Mouse (Mus musculus) hindbrain, embryonic 15.5 days (tissue): ENCODE measurements around the gene Akna. TPM values are rescaled to one million over a fixed set of nuclear protein-coding genes. Genes with fewer than 3 reads are reported as not detected.

Experiments used
- ATAC-seq: fragments of 200-750 bp; cut with Nextera tagmentation; 2 replicates; pipeline ENCODE4 v1.8.0; 2017; ENCODE audit warnings: low read depth, moderate number of reproducible peaks, moderate TSS enrichment; ENCODE audit not compliant: low FRiP score
- H3K27ac ChIP-seq: fragments of 300-500 bp; sonication (generic); replicated peaks from 2 replicates; pipeline ENCODE4 v1.5.1; 2015; ENCODE audit warnings: mild to moderate bottlenecking, inconsistent platforms
- H3K27me3 ChIP-seq: fragments of 300-500 bp; sonication (generic); 2 replicates; pipeline ENCODE4 v1.6.1; 2015; ENCODE audit warnings: control low read depth, inconsistent platforms
- H3K36me3 ChIP-seq: fragments of 300-500 bp; sonication (generic); 2 replicates; pipeline ENCODE4 v1.6.1; 2015; ENCODE audit warnings: control low read depth, inconsistent platforms
- H3K4me1 ChIP-seq: fragments of 300-500 bp; sonication (generic); replicated peaks from 2 replicates; pipeline ENCODE4 v1.6.1; 2015; ENCODE audit warnings: control low read depth, inconsistent platforms
- H3K4me2 ChIP-seq: fragments of 300-500 bp; sonication (generic); 2 replicates; pipeline ENCODE4 v1.6.1; 2015; ENCODE audit warnings: moderate library complexity, mild to moderate bottlenecking, inconsistent platforms
- H3K4me3 ChIP-seq: fragments of 300-500 bp; sonication (generic); 2 replicates; pipeline ENCODE4 v1.5.1; 2015; ENCODE audit warnings: mild to moderate bottlenecking, inconsistent platforms
- H3K9ac ChIP-seq: fragments of 300-500 bp; sonication (generic); 2 replicates; pipeline ENCODE4 v1.6.1; 2015; ENCODE audit warnings: inconsistent platforms
- H3K9me3 ChIP-seq: fragments of 300-500 bp; sonication (generic); 2 replicates; pipeline ENCODE4 v1.6.1; 2016; ENCODE audit warnings: control low read depth, inconsistent platforms
- WGBS: fragments of 180-500 bp; shearing (Covaris S2); methylation state at CpG from one replicate; pipeline ENCODE4 v1.1.7; 2015; 5-methylcytosine and 5-hydroxymethylcytosine counted together
- polyA plus RNA-seq: library from polyadenylated mRNA; unstranded; fragments of >200 nt; fragmentation: Nextera tagmentation; extraction: Ambion mirVana; gene quantifications from 2 replicates; pipeline ENCODE4 v1.2.1, GENCODE M21; 2015

Gene Akna
- polyA plus RNA-seq: 6.6 and 7.2 TPM in 2 replicates

DNA sequence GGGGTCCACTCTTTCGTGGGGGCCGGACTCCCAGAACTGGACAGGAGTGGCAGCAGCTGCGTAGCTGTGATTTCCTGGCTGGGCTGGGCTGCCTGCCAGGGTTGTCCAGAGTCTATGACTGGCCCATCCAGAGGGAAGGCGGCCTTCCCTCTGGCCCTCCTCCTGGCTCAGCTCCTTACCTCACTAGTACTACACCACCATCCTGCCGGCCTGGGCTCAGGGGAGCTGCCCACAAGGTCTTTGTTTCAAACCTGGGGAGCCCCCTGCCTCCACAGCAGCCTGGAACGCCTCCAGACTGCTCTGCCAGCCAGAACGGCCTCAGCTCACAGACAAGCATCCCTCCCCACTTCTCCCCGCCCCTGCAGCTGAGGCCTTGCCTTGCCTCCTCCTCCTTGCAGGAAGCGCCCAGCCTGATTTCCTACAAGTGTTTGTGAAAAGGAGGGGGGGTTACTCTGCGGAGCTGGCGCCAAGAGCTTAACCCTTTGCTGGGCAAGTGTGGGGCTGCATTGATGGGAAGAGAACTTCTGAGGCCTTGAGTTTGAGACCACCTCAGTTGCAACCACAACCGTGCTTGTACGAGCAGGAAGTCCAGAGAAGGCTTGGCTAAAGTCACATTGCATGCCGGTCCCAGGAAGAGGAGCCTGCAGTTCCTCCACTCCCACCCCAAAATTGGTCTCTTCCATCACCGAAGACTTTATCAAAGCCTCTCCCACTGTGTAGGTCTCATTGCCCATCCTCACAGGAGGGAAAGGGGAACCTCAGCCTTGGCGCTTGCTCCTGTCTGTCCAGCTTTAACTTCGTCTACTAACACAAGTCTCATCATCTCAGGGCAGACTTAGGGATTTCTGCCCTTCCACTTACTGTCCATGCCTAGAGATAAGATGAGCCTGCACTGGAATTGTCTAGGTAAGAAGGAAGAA lies at the start of gene Akna:
Gene Akna, minus strand, starts transcription at position 315 of the 920 bp plus-strand sequence.
- WGBS: 19% methylated on average over 16 of the region's 17 CpGs
- H3K4me1 ChIP-seq: peaks cover 39% of the 10 kb centered on the region
- no peaks in the 10 kb centered on the region for H3K27me3 ChIP-seq
- H3K9me3 ChIP-seq: no peaks in the 10 kb centered on the region
- ATAC-seq: peak; percentile 85
- H3K4me3 ChIP-seq: peak within 1 kb of the TSS; percentile 21
- peak within 1 kb of the TSS; percentile 77 for H3K27ac ChIP-seq
- H3K4me2 ChIP-seq: peak within 1 kb of the TSS; percentile 43
- peak within 1 kb of the TSS; percentile 25; the same call in 1 of the 2 replicates for H3K9ac ChIP-seq
- no peaks in the 10 kb centered on the region for H3K36me3 ChIP-seq

DNA sequence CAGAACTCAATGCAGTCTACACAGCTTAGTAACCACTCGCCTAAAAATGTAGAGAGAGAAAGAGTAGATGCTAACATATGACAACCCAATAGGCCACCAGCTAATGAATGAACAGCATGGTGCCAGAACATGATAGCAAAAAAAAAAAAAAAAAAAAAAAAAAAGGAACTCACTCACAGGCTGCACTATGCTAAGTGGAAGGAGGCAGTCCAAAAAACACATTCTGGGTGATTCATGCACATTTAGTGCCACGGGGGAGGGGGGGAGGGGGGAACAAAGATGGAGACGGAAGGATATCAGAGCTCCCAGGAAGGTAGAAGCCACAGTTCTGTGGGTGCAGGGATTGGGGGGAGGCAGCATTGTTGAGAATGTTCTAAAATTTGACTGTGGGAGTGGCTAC lies 49.4 kb upstream of the Akna start:
- Histone ChIP-seq H3K9ac (no peak overlapping the region), H3K9me3 (no peaks in the 10 kb centered on the region), H3K4me3 (no peak overlapping the region), H3K4me2 (no peak overlapping the region), H3K27me3 (no peaks in the 10 kb centered on the region), H3K4me1 (no peaks in the 10 kb centered on the region), H3K27ac (no peak overlapping the region), H3K36me3 (no peaks in the 10 kb centered on the region)
- WGBS: 59% methylated on average over 3 of the region's 3 CpGs
- ATAC-seq: no peak

DNA sequence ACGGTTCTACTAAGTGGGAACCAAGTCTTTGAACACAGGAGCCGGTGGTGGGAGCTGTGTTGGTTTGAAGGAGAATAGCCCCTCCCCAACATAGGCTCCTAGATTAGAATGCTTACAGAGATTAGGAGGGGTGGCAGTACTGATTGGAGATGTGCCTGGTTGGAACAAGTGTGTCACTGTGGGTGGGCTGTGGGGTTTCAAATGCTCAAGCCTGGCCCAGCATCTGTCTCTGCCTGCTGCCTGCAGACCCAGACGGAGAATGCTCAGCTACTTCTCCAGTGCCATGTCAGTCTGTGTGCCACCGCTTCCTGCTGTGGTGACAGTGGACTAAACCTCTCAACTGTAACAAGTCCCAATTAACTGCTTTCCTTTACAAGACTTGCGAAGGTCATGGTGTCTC lies 47.4 kb upstream of the Akna start:
- no peak overlapping the region for H3K9ac ChIP-seq
- H3K4me3 ChIP-seq: no peak overlapping the region
- H3K9me3 ChIP-seq: no peaks in the 10 kb centered on the region
- WGBS: 70% methylated on average over 5 of the region's 5 CpGs
- no peaks in the 10 kb centered on the region for H3K4me1 ChIP-seq
- no peaks in the 10 kb centered on the region for H3K36me3 ChIP-seq
- no peak overlapping the region for H3K4me2 ChIP-seq
- no peak for ATAC-seq
- no peaks in the 10 kb centered on the region for H3K27me3 ChIP-seq
- H3K27ac ChIP-seq: no peak overlapping the region

DNA sequence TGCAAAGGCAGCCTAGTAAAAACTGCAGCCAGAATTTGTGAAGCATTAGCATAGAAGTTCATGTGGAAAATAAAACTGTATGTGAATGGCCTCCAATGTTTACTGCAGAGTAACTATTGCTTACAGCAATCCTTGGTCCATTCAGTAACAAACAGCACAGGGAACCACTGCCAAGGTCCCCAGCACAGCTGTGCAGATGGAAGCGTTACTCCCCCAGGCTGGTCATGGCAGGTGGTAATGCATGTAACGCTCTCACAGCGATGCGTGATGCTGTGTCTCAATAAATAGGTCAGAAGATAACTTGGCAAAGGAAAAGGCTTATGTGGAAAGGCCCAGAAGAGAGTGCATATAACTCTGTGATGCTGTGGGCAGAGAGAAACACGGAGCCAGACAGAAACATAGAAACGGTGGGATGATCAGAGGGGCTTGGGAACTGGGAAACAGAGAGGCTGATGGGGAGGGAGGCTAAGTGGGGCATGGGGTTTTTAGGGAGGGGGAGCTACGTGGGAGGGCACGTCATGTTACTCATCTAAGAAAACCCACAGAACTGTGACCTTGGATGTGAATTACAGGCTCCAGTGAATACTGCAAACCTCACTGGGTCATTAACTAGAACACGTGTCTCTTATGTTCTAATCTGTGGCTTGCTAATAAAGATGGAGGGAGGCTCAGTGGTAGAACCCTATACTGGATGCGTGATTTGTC lies 41.4 kb upstream of the Akna start:
- Histone ChIP-seq H3K36me3 (no peaks in the 10 kb centered on the region), H3K4me1 (no peaks in the 10 kb centered on the region), H3K4me3 (no peak overlapping the region), H3K4me2 (no peak overlapping the region), H3K9ac (no peak overlapping the region), H3K27ac (no peak overlapping the region), H3K27me3 (no peaks in the 10 kb centered on the region), H3K9me3 (no peaks in the 10 kb centered on the region)
- WGBS: 55% methylated on average over 10 of the region's 10 CpGs
- ATAC-seq: no peak; the same call in 1 of the 2 replicates

DNA sequence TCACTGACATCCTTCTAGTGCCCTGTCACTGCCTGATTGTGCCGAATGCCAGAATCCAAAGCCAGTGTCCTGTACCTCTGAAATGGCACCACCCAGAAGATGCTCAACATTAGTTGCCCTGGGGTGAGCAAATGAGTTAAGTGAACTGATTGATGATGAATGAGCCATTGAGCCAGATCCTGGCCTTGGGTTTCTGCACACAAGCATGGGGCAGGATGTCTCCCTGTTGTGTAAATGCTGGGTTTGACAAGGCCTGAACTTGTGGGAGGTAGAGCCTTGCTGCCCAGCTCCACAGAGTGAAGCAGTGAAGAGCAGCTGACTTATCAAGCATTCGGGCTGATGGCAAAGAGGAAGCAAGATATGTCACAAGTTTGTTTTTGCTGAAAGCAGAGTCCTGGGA lies 39.9 kb upstream of the Akna start:
- WGBS: 93% methylated on average over 2 of the region's 2 CpGs

DNA sequence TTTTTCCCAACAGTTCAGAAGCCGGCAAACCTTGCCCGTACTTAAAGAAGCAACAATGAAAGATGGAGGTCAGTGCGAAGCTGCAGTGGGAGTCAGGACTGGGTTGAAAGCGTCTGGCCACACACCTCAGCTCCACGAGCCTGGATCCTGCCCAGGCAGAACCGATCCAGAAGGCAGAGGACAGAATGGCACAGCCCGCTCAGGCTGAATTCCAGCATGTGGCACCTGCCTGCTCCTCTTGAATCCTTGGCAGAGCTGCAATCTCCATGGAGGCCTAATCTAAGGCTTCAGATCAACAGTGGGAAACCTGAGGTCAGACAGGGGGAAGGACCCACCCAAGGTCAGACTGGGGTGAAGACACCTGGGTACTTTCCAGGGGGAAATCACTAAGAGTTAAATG lies 38.5 kb upstream of the Akna start:
- WGBS: 91% methylated on average over 7 of the region's 7 CpGs
- no peaks in the 10 kb centered on the region for H3K9me3 ChIP-seq
- no peaks in the 10 kb centered on the region for H3K36me3 ChIP-seq
- H3K9ac ChIP-seq: no peak overlapping the region
- no peak overlapping the region for H3K27ac ChIP-seq
- H3K27me3 ChIP-seq: no peaks in the 10 kb centered on the region
- no peak overlapping the region for H3K4me3 ChIP-seq
- no peak overlapping the region for H3K4me2 ChIP-seq
- ATAC-seq: no peak
- peaks cover 11% of the 10 kb centered on the region for H3K4me1 ChIP-seq

More for the DNA sequence above, 39.9 kb upstream of the Akna start:
- Histone ChIP-seq H3K36me3 (no peaks in the 10 kb centered on the region), H3K4me3 (no peak overlapping the region), H3K9ac (no peak overlapping the region), H3K27ac (no peak overlapping the region), H3K4me2 (no peak overlapping the region), H3K4me1 (peaks cover under 1% of the 10 kb centered on the region; the same call in 1 of the 2 replicates), H3K9me3 (no peaks in the 10 kb centered on the region), H3K27me3 (no peaks in the 10 kb centered on the region)
- no peak for ATAC-seq

DNA sequence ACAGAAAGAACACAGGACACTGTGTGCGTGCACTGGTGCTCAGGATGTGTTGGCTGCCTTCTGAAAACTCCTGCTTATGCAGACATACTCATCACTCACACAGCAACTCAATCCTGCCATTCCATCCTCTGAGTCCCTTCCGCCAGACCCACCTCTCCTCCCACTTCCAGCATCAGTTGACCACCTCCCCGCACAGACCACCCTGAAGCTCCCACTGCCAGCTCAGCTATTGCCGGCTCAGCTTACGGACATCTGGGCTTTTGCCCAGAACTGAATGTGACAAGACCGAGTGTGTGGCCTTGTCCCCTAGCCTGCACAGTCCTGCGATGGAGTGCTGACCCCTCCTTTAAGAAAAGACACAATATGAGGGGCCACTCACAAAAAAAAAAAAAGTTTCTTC lies 37.1 kb upstream of the Akna start:
- H3K27ac ChIP-seq: no peak overlapping the region
- H3K9me3 ChIP-seq: no peaks in the 10 kb centered on the region
- no peak overlapping the region for H3K9ac ChIP-seq
- ATAC-seq: no peak
- no peaks in the 10 kb centered on the region for H3K27me3 ChIP-seq
- H3K4me1 ChIP-seq: peaks cover 11% of the 10 kb centered on the region
- no peaks in the 10 kb centered on the region for H3K36me3 ChIP-seq
- 64% methylated on average over 7 of the region's 7 CpGs for WGBS
- H3K4me2 ChIP-seq: no peak overlapping the region
- no peak overlapping the region for H3K4me3 ChIP-seq

DNA sequence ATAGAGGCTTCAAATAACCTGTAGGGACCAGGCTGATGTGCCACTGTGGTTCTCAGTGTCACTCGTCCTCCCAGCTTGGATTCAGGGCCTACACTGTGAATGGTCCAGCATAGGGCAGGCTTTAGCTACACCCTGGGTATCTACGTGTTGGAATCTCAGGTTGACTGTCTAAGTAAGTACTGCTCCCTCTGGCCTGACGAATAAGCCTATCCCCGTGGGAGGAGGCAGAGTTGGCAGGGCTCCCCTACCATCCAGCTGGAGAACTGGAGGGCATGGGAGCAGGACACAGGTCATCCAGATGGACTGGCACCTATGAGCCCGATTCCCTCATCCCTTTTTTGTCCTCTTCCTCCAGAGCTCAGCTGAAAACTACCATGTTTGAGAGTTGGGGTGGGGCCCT lies 34.8 kb upstream of the Akna start:
- Histone ChIP-seq H3K9me3 (no peaks in the 10 kb centered on the region), H3K9ac (no peak overlapping the region), H3K4me1 (peaks cover 11% of the 10 kb centered on the region), H3K36me3 (no peaks in the 10 kb centered on the region), H3K27me3 (no peaks in the 10 kb centered on the region), H3K4me3 (no peak overlapping the region), H3K27ac (no peak overlapping the region), H3K4me2 (no peak overlapping the region)
- WGBS: 84% methylated on average over 5 of the region's 5 CpGs
- no peak for ATAC-seq

DNA sequence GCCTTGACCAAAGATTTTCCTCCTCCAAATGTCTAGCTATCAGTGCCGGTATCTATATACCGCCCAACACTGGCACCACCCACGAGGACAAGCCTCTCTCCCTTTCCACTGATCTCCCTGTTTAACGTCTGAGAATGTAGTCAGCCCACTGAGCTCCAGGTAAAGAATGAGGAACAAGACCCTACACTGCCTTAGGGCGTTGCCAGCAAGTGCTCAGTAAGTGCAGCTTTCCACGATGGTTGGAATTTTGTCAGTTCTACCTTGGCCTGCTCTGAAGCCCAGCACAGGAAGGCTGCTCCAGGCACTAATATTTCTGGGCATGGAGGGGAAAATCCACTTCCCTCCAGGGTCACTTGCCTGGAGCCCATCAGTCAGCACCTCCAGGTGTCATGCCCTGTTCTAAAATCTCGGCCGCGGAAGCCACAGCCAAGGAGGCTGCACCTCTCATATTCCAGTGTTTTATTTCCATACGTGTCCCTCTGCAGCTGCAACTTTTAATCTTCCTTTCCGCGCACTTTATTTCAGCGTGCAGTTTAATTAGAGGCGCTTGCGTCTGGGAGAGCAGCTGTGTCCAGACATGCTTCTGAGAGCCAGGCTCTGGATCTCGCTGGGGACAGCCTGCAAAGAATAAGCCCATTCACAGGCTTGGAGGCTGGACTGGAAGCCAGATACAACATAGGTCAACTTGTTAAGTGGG lies 34.1 kb upstream of the Akna start:
- ATAC-seq: no peak
- H3K27ac ChIP-seq: no peak overlapping the region
- 63% methylated on average over 16 of the region's 16 CpGs for WGBS

DNA sequence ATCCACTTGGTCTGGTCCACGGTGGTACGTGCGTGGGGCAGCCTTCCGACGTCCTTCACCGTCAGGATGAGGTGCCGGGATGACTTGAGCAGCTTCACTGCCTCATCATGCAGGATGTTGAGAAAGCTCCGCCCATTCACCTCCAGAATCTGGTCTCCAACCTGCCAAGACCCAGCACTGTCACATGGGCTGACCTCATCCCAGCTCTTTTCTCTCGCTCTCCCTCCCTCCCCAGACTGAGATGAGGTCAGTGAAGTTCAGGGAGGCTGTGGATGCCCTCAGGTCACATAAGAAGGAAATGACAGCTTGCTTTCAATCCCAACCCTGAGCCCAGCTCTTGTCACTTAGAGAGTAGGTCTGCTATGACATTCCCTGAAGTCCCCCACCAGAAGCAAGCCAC lies 32.2 kb upstream of the Akna start:
- ATAC-seq: no peak
- Histone ChIP-seq H3K4me2 (no peak overlapping the region), H3K4me3 (no peak overlapping the region), H3K4me1 (peaks cover 11% of the 10 kb centered on the region), H3K27me3 (no peaks in the 10 kb centered on the region), H3K9me3 (no peaks in the 10 kb centered on the region), H3K27ac (no peak overlapping the region), H3K9ac (no peak overlapping the region), H3K36me3 (no peaks in the 10 kb centered on the region)
- 89% methylated on average over 9 of the region's 9 CpGs for WGBS

More for the DNA sequence above, 34.1 kb upstream of the Akna start:
- Histone ChIP-seq H3K4me2 (no peak overlapping the region), H3K9me3 (no peaks in the 10 kb centered on the region), H3K4me3 (no peak overlapping the region), H3K9ac (no peak overlapping the region), H3K27me3 (no peaks in the 10 kb centered on the region), H3K4me1 (peaks cover 11% of the 10 kb centered on the region), H3K36me3 (no peaks in the 10 kb centered on the region)

DNA sequence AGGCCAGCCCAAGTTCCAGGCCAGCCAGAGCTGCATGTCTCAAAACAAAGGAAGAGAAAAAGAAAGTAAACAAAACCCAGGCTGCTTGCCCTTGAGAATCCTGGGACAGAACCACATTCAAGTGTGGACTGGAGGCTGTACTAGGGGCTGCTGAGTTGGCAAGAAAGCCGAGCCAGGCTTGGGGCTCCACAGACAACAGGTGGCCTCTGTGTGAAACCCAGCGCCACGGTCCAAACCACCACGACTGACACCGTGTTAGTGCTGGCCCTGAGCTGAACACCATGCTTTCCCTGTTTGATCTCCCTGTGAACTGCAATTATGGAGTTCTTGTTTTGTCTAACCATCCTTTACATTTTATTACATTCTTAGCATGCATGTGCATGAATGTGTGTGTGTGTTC lies 27.9 kb upstream of the Akna start:
- WGBS: 75% methylated on average over 5 of the region's 5 CpGs
- H3K27me3 ChIP-seq: no peaks in the 10 kb centered on the region
- H3K9me3 ChIP-seq: no peaks in the 10 kb centered on the region
- H3K27ac ChIP-seq: no peak overlapping the region
- ATAC-seq: no peak
- H3K9ac ChIP-seq: no peak overlapping the region
- no peak overlapping the region for H3K4me2 ChIP-seq
- H3K4me3 ChIP-seq: no peak overlapping the region
- no peaks in the 10 kb centered on the region for H3K4me1 ChIP-seq
- H3K36me3 ChIP-seq: no peaks in the 10 kb centered on the region

DNA sequence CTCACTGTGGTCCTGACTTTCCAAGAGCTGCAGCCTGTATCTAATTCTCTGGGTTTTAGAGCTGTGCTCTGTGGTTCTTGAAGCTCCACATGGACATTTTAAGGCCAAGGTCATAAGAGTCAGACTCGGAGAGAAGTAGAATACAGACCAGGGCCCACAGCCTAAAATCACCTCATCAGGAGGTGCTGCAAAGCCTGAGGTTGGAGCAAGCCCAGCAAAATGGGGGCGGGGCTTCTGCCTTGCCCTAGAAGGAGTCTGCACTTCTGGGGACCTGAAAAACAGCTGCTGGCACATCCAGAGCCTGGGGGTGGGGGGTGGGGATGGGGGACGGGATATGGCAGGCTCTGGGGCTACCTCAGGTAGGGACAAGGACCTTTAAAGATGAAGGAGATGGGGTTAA lies 27.2 kb upstream of the Akna start:
- WGBS: 48% methylated on average over 3 of the region's 3 CpGs
- no peak overlapping the region for H3K4me2 ChIP-seq
- no peaks in the 10 kb centered on the region for H3K27me3 ChIP-seq
- no peak overlapping the region for H3K4me3 ChIP-seq
- H3K36me3 ChIP-seq: no peaks in the 10 kb centered on the region
- ATAC-seq: no peak
- H3K27ac ChIP-seq: no peak overlapping the region
- H3K9me3 ChIP-seq: no peaks in the 10 kb centered on the region
- H3K4me1 ChIP-seq: no peaks in the 10 kb centered on the region
- H3K9ac ChIP-seq: no peak overlapping the region
